17 mouse cellular contexts compared by ENCODE assay signal in genomic region chr13:93950996-93951395, GRCm38 (mm10).
A peak's percentile ranks its signal among the peaks of the same experiment; 100 is the strongest.
DNase-seq lines count a peak whose midpoint lies in the region; ATAC-seq and TF ChIP-seq lines count a peak whose summit lies in the region.
"Had no signal": no experiment of that assay in that cellular context is flagged by ENCODE, and none has a peak within 500 bp of the region (broad histone marks: within the 10 kb centered on the region; RNA-seq: fewer than 3 reads in every experiment).

No protein-coding gene starts in this region.

- ATAC-seq in forebrain, embryonic 11.5 days (replicated peaks; ENCODE audit: low FRiP score), result no peak
- no peak; the same call in 1 of the 2 replicates for ATAC-seq in lung, postnatal 0 days
- ATAC-seq in heart, embryonic 11.5 days (replicated peaks; ENCODE audit: insufficient number of reproducible peaks, low FRiP score, low TSS enrichment), result no peak
- ATAC-seq in midbrain, embryonic 14.5 days (ENCODE audit: low FRiP score, low TSS enrichment), result no peak
- ATAC-seq: forebrain, embryonic 14.5 days; midbrain, embryonic 13.5 days had no signal

- no peak for TF ChIP-seq CTCF in lung, postnatal 0 days (IDR thresholded peaks at IDR 0.05)

- TF ChIP-seq EP300 in lung, postnatal 0 days (IDR thresholded peaks at IDR 0.05), result no peak

- H3K27ac ChIP-seq in forebrain, embryonic 10.5 days, result 0 out of 2 replicates have a peak overlapping the region, but pooled peaks have one; percentile 26
- no peak overlapping the region for H3K27ac ChIP-seq in forebrain, embryonic 11.5 days (ENCODE audit: low read depth, low read length)
- no peak overlapping the region for H3K27ac ChIP-seq in lung, postnatal 0 days (ENCODE audit: low read length)
- H3K27ac ChIP-seq in heart, embryonic 11.5 days (ENCODE audit: low read depth, low read length), result peak overlapping the region; percentile 59; the same call in 1 of the 2 replicates
- peak overlapping the region; percentile 19; the same call in 1 of the 2 replicates for H3K27ac ChIP-seq in limb, embryonic 10.5 days
- no peak overlapping the region for H3K27ac ChIP-seq in midbrain, embryonic 14.5 days (replicated peaks; ENCODE audit: low read depth, low read length)
- H3K27ac ChIP-seq: embryonic facial prominence, embryonic 13.5 days; hindbrain, embryonic 10.5 days; lung, embryonic 15.5 days; midbrain, embryonic 13.5 days; neural tube, embryonic 12.5 days had no signal

- no peak overlapping the region for H3K4me3 ChIP-seq in forebrain, embryonic 10.5 days
- H3K4me3 ChIP-seq in forebrain, embryonic 11.5 days (ENCODE audit: low read depth, low read length), result no peak overlapping the region
- no peak overlapping the region for H3K4me3 ChIP-seq in lung, postnatal 0 days (ENCODE audit: low read depth, low read length)
- no peak overlapping the region for H3K4me3 ChIP-seq in heart, embryonic 11.5 days (ENCODE audit: low read depth, low read length)
- H3K4me3 ChIP-seq in limb, embryonic 10.5 days, result no peak overlapping the region
- H3K4me3 ChIP-seq in midbrain, embryonic 14.5 days (replicated peaks; ENCODE audit: low read depth, low read length), result no peak overlapping the region
- H3K4me3 ChIP-seq: embryonic facial prominence, embryonic 13.5 days; hindbrain, embryonic 10.5 days; lung, embryonic 15.5 days; midbrain, embryonic 13.5 days; neural tube, embryonic 12.5 days had no signal

- WGBS in forebrain, embryonic 10.5 days, result 60% methylated on average over 9 of the region's 9 CpGs
- WGBS in forebrain, embryonic 11.5 days, result 67% methylated on average over 9 of the region's 9 CpGs
- WGBS in lung, postnatal 0 days, result 10% methylated on average over 9 of the region's 9 CpGs
- 8% methylated on average over 9 of the region's 9 CpGs for WGBS in heart, embryonic 11.5 days (ENCODE audit: insufficient replicate concordance)
- 29% methylated on average over 9 of the region's 9 CpGs for WGBS in limb, embryonic 10.5 days
- WGBS in midbrain, embryonic 14.5 days, result 81% methylated on average over 9 of the region's 9 CpGs

- H3K36me3 ChIP-seq in forebrain, embryonic 10.5 days (replicated peaks), result no peaks in the 10 kb centered on the region
- no peaks in the 10 kb centered on the region for H3K36me3 ChIP-seq in forebrain, embryonic 11.5 days (ENCODE audit: control insufficient read depth, insufficient read depth, low read length)
- H3K36me3 ChIP-seq in lung, postnatal 0 days (ENCODE audit: insufficient read depth, low read length), result no peaks in the 10 kb centered on the region
- H3K36me3 ChIP-seq in heart, embryonic 11.5 days (ENCODE audit: control insufficient read depth, insufficient read depth, low read length), result no peaks in the 10 kb centered on the region
- H3K36me3 ChIP-seq in limb, embryonic 10.5 days, result no peaks in the 10 kb centered on the region
- H3K36me3 ChIP-seq in midbrain, embryonic 14.5 days (ENCODE audit: control insufficient read depth, insufficient read depth, low read length), result no peaks in the 10 kb centered on the region
- H3K36me3 ChIP-seq: embryonic facial prominence, embryonic 13.5 days; hindbrain, embryonic 10.5 days; lung, embryonic 15.5 days; midbrain, embryonic 13.5 days; neural tube, embryonic 12.5 days had no signal

- no peaks in the 10 kb centered on the region for H3K27me3 ChIP-seq in forebrain, embryonic 10.5 days (ENCODE audit: poor library complexity, severe bottlenecking)
- H3K27me3 ChIP-seq in forebrain, embryonic 11.5 days (ENCODE audit: control insufficient read depth, insufficient read depth, low read length), result no peaks in the 10 kb centered on the region
- no peaks in the 10 kb centered on the region for H3K27me3 ChIP-seq in lung, postnatal 0 days (replicated peaks; ENCODE audit: insufficient read depth, low read length)
- H3K27me3 ChIP-seq in heart, embryonic 11.5 days (ENCODE audit: control insufficient read depth, insufficient read depth, low read length), result no peaks in the 10 kb centered on the region
- no peaks in the 10 kb centered on the region for H3K27me3 ChIP-seq in limb, embryonic 10.5 days (ENCODE audit: low read depth, poor library complexity, severe bottlenecking)
- H3K27me3 ChIP-seq in midbrain, embryonic 14.5 days (ENCODE audit: control insufficient read depth, insufficient read depth, low read length), result no peaks in the 10 kb centered on the region
- H3K27me3 ChIP-seq: embryonic facial prominence, embryonic 13.5 days; lung, embryonic 15.5 days; midbrain, embryonic 13.5 days; neural tube, embryonic 12.5 days had no signal

- H3K9ac ChIP-seq in forebrain, embryonic 11.5 days (ENCODE audit: low read length), result no peak overlapping the region
- H3K9ac ChIP-seq in lung, postnatal 0 days (replicated peaks; ENCODE audit: low read depth), result no peak overlapping the region
- H3K9ac ChIP-seq in heart, embryonic 11.5 days (ENCODE audit: low read depth, low read length), result no peak overlapping the region
- H3K9ac ChIP-seq in midbrain, embryonic 14.5 days (replicated peaks; ENCODE audit: low read length), result no peak overlapping the region
- H3K9ac ChIP-seq: embryonic facial prominence, embryonic 13.5 days; lung, embryonic 15.5 days; midbrain, embryonic 13.5 days; neural tube, embryonic 12.5 days had no signal

- H3K9me3 ChIP-seq in forebrain, embryonic 10.5 days, result no peaks in the 10 kb centered on the region
- H3K9me3 ChIP-seq in forebrain, embryonic 11.5 days (ENCODE audit: control insufficient read depth, low read length), result no peaks in the 10 kb centered on the region
- H3K9me3 ChIP-seq in lung, postnatal 0 days (ENCODE audit: low read length), result no peaks in the 10 kb centered on the region
- no peaks in the 10 kb centered on the region for H3K9me3 ChIP-seq in heart, embryonic 11.5 days (replicated peaks; ENCODE audit: control insufficient read depth, low read length)
- no peaks in the 10 kb centered on the region for H3K9me3 ChIP-seq in limb, embryonic 10.5 days (replicated peaks)
- H3K9me3 ChIP-seq in midbrain, embryonic 14.5 days (ENCODE audit: control insufficient read depth, low read length), result no peaks in the 10 kb centered on the region
- H3K9me3 ChIP-seq: embryonic facial prominence, embryonic 13.5 days; hindbrain, embryonic 10.5 days; lung, embryonic 15.5 days; midbrain, embryonic 13.5 days; neural tube, embryonic 12.5 days had no signal

- DNase-seq in forebrain, embryonic 10.5 days (ENCODE audit: extremely low spot score, low spot score), result no peak
- no peak for DNase-seq in forebrain, embryonic 11.5 days (ENCODE audit: low spot score)
- peak; percentile 24 for DNase-seq in lung, postnatal 0 days (ENCODE audit: low spot score)
- DNase-seq in lung, postnatal 25 days (ENCODE audit: low spot score), result no peak
- no peak for DNase-seq in limb, embryonic 10.5 days (ENCODE audit: low spot score)
- no peak for DNase-seq in thymus, postnatal 14 days
- no peak for DNase-seq in midbrain, embryonic 14.5 days
- DNase-seq: B cell, adult 2 months; cerebellum, adult 2 months; gastrocnemius, postnatal 25 days had no signal

- H3K4me2 ChIP-seq in forebrain, embryonic 11.5 days (ENCODE audit: low read depth, low read length, severe bottlenecking), result no peak overlapping the region
- H3K4me2 ChIP-seq in lung, postnatal 0 days (replicated peaks; ENCODE audit: low read depth, low read length), result no peak overlapping the region
- H3K4me2 ChIP-seq in heart, embryonic 11.5 days, result peak overlapping the region; percentile 32
- H3K4me2 ChIP-seq in midbrain, embryonic 14.5 days (ENCODE audit: low read length), result no peak overlapping the region
- H3K4me2 ChIP-seq: embryonic facial prominence, embryonic 13.5 days; lung, embryonic 15.5 days; midbrain, embryonic 13.5 days; neural tube, embryonic 12.5 days had no signal

- peaks cover 10% of the 10 kb centered on the region for H3K4me1 ChIP-seq in forebrain, embryonic 10.5 days
- H3K4me1 ChIP-seq in forebrain, embryonic 11.5 days (replicated peaks; ENCODE audit: control insufficient read depth, insufficient read depth, low read length), result no peaks in the 10 kb centered on the region
- peaks cover 4% of the 10 kb centered on the region; the same call in 1 of the 2 replicates for H3K4me1 ChIP-seq in lung, postnatal 0 days (ENCODE audit: insufficient read depth, low read depth, low read length)
- peaks cover 18% of the 10 kb centered on the region for H3K4me1 ChIP-seq in heart, embryonic 11.5 days (ENCODE audit: control insufficient read depth, insufficient read depth, low read length)
- peaks cover 18% of the 10 kb centered on the region for H3K4me1 ChIP-seq in limb, embryonic 10.5 days
- H3K4me1 ChIP-seq in midbrain, embryonic 14.5 days (ENCODE audit: control insufficient read depth, insufficient read depth, low read length), result no peaks in the 10 kb centered on the region
- H3K4me1 ChIP-seq: midbrain, embryonic 13.5 days; neural tube, embryonic 12.5 days had no signal

Comparison
In these comparisons a context has a peak if more than half of its experiments do, and no peak if none do; other contexts are left out.
1. H3K27ac ChIP-seq: peak in forebrain, embryonic 10.5 days (single experiment), heart, embryonic 11.5 days (single experiment) and limb, embryonic 10.5 days (single experiment); none in forebrain, embryonic 11.5 days (single experiment), lung, postnatal 0 days (single experiment) and midbrain, embryonic 14.5 days (single experiment).